Mouse (Mus musculus): ENCODE measurements at regions not wholly inside any gene's neighbourhood (a gene's known extent, or its start where the extent isn't known, plus 50 kb on each side); places are given as distances from the start of the nearest gene placed in this dataset.
A peak's percentile ranks its signal among the peaks of the same experiment; 100 is the strongest.

GRCm38 (mm10) chr1:107897743-107898437 lies 308.1 kb downstream of the Serpinb8 start:
- no peaks in the 10 kb centered on the region for H3K4me1 ChIP-seq (ENCODE audit: control insufficient read depth, insufficient read depth, low read length)
- no peaks in the 10 kb centered on the region for H3K36me3 ChIP-seq (ENCODE audit: control insufficient read depth, insufficient read depth, low read length)
- no peaks in the 10 kb centered on the region for H3K27me3 ChIP-seq (ENCODE audit: control insufficient read depth, insufficient read depth, low read length)
- no peak overlapping the region for H3K27ac ChIP-seq (ENCODE audit: low read length)
- H3K4me3 ChIP-seq (replicated peaks; ENCODE audit: low read length), result no peak overlapping the region
- H3K9ac ChIP-seq (ENCODE audit: low read length), result no peak overlapping the region
- 56% methylated on average over 3 of the region's 3 CpGs for WGBS
- H3K4me2 ChIP-seq (ENCODE audit: low read depth, low read length), result no peak overlapping the region
- no peaks in the 10 kb centered on the region for H3K9me3 ChIP-seq (replicated peaks; ENCODE audit: control insufficient read depth, low read length)
- ATAC-seq (ENCODE audit: insufficient read depth, low FRiP score), result no peak

GRCm38 (mm10) chr1:107899261-107899660 lies 309.5 kb downstream of the Serpinb8 start:
- no peaks in the 10 kb centered on the region for H3K4me1 ChIP-seq (ENCODE audit: control insufficient read depth, insufficient read depth, low read length)
- no peak overlapping the region for H3K9ac ChIP-seq (ENCODE audit: low read length)
- no peak overlapping the region for H3K27ac ChIP-seq (ENCODE audit: low read length)
- no peaks in the 10 kb centered on the region for H3K36me3 ChIP-seq (ENCODE audit: control insufficient read depth, insufficient read depth, low read length)
- 81% methylated on average over 4 of the region's 4 CpGs for WGBS
- H3K4me3 ChIP-seq (replicated peaks; ENCODE audit: low read length), result no peak overlapping the region
- H3K4me2 ChIP-seq (ENCODE audit: low read depth, low read length), result no peak overlapping the region
- H3K27me3 ChIP-seq (ENCODE audit: control insufficient read depth, insufficient read depth, low read length), result no peaks in the 10 kb centered on the region
- no peaks in the 10 kb centered on the region for H3K9me3 ChIP-seq (replicated peaks; ENCODE audit: control insufficient read depth, low read length)
- ATAC-seq (ENCODE audit: insufficient read depth, low FRiP score), result no peak

GRCm38 (mm10) chr1:107900449-107900848 lies 310.6 kb downstream of the Serpinb8 start:
- ATAC-seq (ENCODE audit: insufficient read depth, low FRiP score), result no peak
- no peak overlapping the region for H3K4me3 ChIP-seq (replicated peaks; ENCODE audit: low read length)
- no peaks in the 10 kb centered on the region for H3K36me3 ChIP-seq (ENCODE audit: control insufficient read depth, insufficient read depth, low read length)
- WGBS, result 75% methylated on average over 2 of the region's 2 CpGs
- H3K27me3 ChIP-seq (ENCODE audit: control insufficient read depth, insufficient read depth, low read length), result no peaks in the 10 kb centered on the region
- no peaks in the 10 kb centered on the region for H3K9me3 ChIP-seq (replicated peaks; ENCODE audit: control insufficient read depth, low read length)
- no peak overlapping the region for H3K27ac ChIP-seq (ENCODE audit: low read length)
- H3K4me2 ChIP-seq (ENCODE audit: low read depth, low read length), result no peak overlapping the region
- H3K4me1 ChIP-seq (ENCODE audit: control insufficient read depth, insufficient read depth, low read length), result no peaks in the 10 kb centered on the region
- no peak overlapping the region for H3K9ac ChIP-seq (ENCODE audit: low read length)

GRCm38 (mm10) chr1:107900913-107901312 lies 311.1 kb downstream of the Serpinb8 start:
- 80% methylated on average over 1 of the region's 1 CpGs for WGBS

DNA sequence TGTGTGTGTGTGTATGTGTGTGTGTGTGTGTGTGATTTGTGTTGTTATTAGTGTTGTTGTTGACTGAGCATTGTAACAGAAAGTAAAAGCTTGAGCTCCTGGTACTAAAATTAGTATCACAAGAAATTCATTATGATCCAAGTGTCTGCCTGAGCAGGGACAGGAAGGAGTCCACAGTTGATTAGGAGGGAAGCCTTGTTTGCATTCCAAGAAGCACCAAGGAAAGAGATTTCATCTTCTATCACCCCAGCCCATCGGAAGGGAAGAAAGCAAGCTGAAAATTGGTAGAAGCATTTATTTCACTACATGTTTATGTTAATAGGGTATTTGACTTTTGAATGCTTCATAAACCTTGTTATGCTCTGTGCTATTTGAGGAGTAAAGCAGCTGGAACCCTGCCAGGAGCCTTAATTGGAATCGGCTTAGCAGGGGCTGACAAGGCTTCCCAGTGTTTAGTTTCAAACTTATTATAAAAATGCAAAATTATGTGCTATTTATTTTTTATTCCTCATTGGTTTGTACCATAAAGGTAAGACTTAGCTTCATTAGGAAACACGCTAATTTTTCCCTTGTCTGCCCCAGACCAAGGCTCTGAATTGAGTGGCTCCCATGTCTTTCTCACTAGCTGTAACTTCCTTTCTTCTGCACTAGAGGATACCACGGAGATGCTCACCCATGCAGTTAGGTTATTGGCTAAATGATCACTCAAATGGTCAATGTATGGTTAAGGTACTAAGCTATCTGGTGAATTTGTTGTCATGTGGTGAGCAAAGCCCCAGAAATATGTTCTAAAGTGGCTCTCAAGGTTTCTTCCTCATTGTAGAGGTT lies 318.6 kb downstream of the Serpinb8 start:
- Histone ChIP-seq H3K27ac (ENCODE audit: low read length) (no peak overlapping the region), H3K4me1 (ENCODE audit: control insufficient read depth, insufficient read depth, low read length) (no peaks in the 10 kb centered on the region), H3K4me3 (replicated peaks; ENCODE audit: low read length) (no peak overlapping the region), H3K9me3 (replicated peaks; ENCODE audit: control insufficient read depth, low read length) (no peaks in the 10 kb centered on the region), H3K36me3 (ENCODE audit: control insufficient read depth, insufficient read depth, low read length) (no peaks in the 10 kb centered on the region), H3K27me3 (ENCODE audit: control insufficient read depth, insufficient read depth, low read length) (no peaks in the 10 kb centered on the region), H3K9ac (ENCODE audit: low read length) (no peak overlapping the region), H3K4me2 (ENCODE audit: low read depth, low read length) (no peak overlapping the region)
- ATAC-seq (ENCODE audit: insufficient read depth, low FRiP score), result no peak
- 61% methylated on average over 4 of the region's 4 CpGs for WGBS

More at GRCm38 (mm10) chr1:107900913-107901312, 311.1 kb downstream of the Serpinb8 start:
- no peak overlapping the region for H3K9ac ChIP-seq (ENCODE audit: low read length)
- no peaks in the 10 kb centered on the region for H3K9me3 ChIP-seq (replicated peaks; ENCODE audit: control insufficient read depth, low read length)
- no peak overlapping the region for H3K4me3 ChIP-seq (replicated peaks; ENCODE audit: low read length)
- no peaks in the 10 kb centered on the region for H3K27me3 ChIP-seq (ENCODE audit: control insufficient read depth, insufficient read depth, low read length)
- H3K4me2 ChIP-seq (ENCODE audit: low read depth, low read length), result no peak overlapping the region
- no peaks in the 10 kb centered on the region for H3K36me3 ChIP-seq (ENCODE audit: control insufficient read depth, insufficient read depth, low read length)
- no peaks in the 10 kb centered on the region for H3K4me1 ChIP-seq (ENCODE audit: control insufficient read depth, insufficient read depth, low read length)
- H3K27ac ChIP-seq (ENCODE audit: low read length), result no peak overlapping the region
- ATAC-seq (ENCODE audit: insufficient read depth, low FRiP score), result no peak

DNA sequence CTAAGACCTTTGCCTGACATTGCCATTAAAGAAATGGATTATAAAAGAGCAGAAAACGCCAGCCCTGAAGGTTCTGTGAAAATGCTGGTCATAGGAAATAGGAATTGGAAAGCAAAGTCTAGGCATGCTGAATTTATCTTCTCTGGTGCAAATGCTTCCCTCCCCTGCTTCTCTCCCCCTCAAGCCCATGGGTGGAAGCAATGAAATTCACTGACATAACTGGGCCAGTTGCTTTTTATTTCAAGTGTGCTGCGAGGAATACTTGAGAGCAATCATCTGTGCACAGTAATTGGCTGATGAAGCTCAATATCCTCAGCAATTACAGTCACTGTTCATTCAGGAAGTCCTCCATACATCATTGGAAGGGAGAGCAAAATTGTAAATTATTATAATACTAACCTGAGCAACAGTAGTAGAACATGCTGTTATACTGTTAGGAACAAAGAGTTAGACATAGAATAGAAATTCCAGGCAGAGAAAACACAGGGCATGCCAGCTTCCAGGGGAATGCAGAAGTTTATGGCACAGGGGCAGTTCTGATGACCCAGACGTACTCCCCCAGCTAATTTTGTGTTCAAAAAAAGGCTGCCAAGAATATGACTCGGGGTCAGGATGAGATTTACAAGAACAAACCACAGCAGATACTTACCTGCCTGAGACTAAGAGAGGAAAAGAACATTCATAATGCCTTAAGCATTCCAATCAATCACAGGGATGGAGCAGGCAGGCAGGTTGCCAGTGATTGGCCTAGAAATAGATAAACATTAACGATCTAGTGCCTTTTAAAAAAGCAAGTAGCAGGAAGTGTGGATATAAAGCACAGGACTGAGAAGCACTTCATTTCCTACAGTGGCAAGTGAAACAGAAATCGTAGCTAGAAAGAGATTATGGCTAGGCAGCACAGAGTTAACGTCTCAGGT lies 325.1 kb downstream of the Serpinb8 start:
- H3K4me3 ChIP-seq (replicated peaks; ENCODE audit: low read length), result no peak overlapping the region
- no peak overlapping the region for H3K27ac ChIP-seq (ENCODE audit: low read length)
- H3K4me2 ChIP-seq (ENCODE audit: low read depth, low read length), result no peak overlapping the region
- H3K9ac ChIP-seq (ENCODE audit: low read length), result no peak overlapping the region
- H3K4me1 ChIP-seq (ENCODE audit: control insufficient read depth, insufficient read depth, low read length), result no peaks in the 10 kb centered on the region
- H3K27me3 ChIP-seq (ENCODE audit: control insufficient read depth, insufficient read depth, low read length), result no peaks in the 10 kb centered on the region
- ATAC-seq (ENCODE audit: insufficient read depth, low FRiP score), result no peak
- WGBS, result 24% methylated on average over 7 of the region's 7 CpGs
- H3K9me3 ChIP-seq (replicated peaks; ENCODE audit: control insufficient read depth, low read length), result no peaks in the 10 kb centered on the region
- H3K36me3 ChIP-seq (ENCODE audit: control insufficient read depth, insufficient read depth, low read length), result no peaks in the 10 kb centered on the region

GRCm38 (mm10) chr1:107917037-107917436 lies 327.2 kb downstream of the Serpinb8 start:
- no peak for ATAC-seq (ENCODE audit: insufficient read depth, low FRiP score)
- Histone ChIP-seq H3K27ac (ENCODE audit: low read length) (no peak overlapping the region), H3K36me3 (ENCODE audit: control insufficient read depth, insufficient read depth, low read length) (no peaks in the 10 kb centered on the region), H3K27me3 (ENCODE audit: control insufficient read depth, insufficient read depth, low read length) (no peaks in the 10 kb centered on the region), H3K4me2 (ENCODE audit: low read depth, low read length) (no peak overlapping the region), H3K4me1 (ENCODE audit: control insufficient read depth, insufficient read depth, low read length) (no peaks in the 10 kb centered on the region), H3K9ac (ENCODE audit: low read length) (no peak overlapping the region), H3K4me3 (replicated peaks; ENCODE audit: low read length) (no peak overlapping the region), H3K9me3 (replicated peaks; ENCODE audit: control insufficient read depth, low read length) (no peaks in the 10 kb centered on the region)
- WGBS, result 44% methylated on average over 5 of the region's 5 CpGs

DNA sequence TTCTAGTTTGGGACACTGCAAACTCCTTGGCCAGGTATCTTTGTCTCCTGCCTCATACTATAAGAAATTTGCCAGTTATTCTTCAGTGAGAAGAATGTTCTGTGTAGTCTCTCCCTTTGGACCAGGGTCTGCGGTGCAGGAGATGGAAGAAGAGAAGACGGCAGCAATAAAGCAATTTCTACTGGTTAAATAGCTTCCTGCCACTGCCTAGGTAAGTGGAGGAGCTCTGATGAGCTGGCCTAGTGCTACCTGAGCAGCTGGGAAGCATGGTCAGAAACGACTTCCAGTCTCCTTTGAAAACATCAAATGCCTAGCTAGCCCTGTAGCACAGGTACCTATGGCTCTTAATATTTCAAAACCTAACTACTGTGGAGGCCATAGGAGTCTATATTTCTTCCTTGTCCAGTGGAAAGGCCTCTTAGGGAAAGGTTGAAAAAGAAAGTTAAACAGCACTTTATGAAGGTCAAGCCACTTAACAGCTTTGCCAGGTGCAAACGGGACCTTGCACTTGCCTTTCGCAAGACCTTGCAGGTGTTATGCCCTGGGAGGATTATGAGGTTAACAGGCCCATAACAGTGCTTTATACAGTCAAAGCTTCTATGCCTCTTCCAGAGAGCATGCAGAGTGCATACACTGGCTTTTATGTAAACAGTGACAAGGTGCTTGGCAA lies 351.9 kb downstream of the Serpinb8 start:
- Histone ChIP-seq H3K9ac (ENCODE audit: low read length) (no peak overlapping the region), H3K9me3 (replicated peaks; ENCODE audit: control insufficient read depth, low read length) (no peaks in the 10 kb centered on the region), H3K27ac (ENCODE audit: low read length) (no peak overlapping the region), H3K4me3 (replicated peaks; ENCODE audit: low read length) (no peak overlapping the region), H3K4me2 (ENCODE audit: low read depth, low read length) (no peak overlapping the region), H3K4me1 (ENCODE audit: control insufficient read depth, insufficient read depth, low read length) (no peaks in the 10 kb centered on the region), H3K36me3 (ENCODE audit: control insufficient read depth, insufficient read depth, low read length) (no peaks in the 10 kb centered on the region), H3K27me3 (ENCODE audit: control insufficient read depth, insufficient read depth, low read length) (no peaks in the 10 kb centered on the region)
- 56% methylated on average over 5 of the region's 5 CpGs for WGBS
- ATAC-seq (ENCODE audit: insufficient read depth, low FRiP score), result peak; percentile 47; the same call in 1 of the 2 replicates

Data from stomach, embryonic 16.5 days (tissue).